Mouse (Mus musculus): Measurements from ENCODE around the gene Scn1b. TPM values are rescaled to one million over a fixed set of nuclear protein-coding genes. Genes with fewer than 3 reads are reported as not detected.

The Scn1b gene
- total RNA-seq, 2 experiments from 2014 or later = 430 to 445 TPM

DNA sequence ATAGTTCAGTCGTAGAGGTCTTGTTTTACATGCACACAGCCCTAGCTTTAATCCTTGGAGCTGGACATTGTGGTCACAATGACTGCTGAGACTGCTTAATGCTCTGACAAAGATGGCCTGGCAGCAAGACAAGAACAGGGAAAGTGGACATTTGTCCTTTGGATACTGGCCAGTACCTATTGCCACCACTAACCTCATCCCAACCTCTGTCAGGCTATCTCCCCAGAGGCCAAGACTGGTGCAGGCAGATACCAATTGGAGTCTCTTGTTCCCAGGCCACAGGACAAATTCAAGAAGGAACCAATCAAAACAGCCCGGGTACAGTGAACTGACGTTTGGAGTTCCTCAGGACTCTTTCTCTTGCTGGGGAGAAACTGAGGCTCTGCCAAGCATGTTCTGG, 38.6 kb downstream of the Scn1b start:
- DNase-seq (ENCODE audit: low spot score in 2 of 2) = no peak

- DNase-seq (ENCODE audit: low spot score in 2 of 2) = no peak
Measured at GRCm38 (mm10) chr7:31087262-31087661, 39.5 kb downstream of the Scn1b start.

- no peak for DNase-seq (ENCODE audit: low spot score in 2 of 2)
Measured at GRCm38 (mm10) chr7:31086175-31086755, 40.5 kb downstream of the Scn1b start.

DNA sequence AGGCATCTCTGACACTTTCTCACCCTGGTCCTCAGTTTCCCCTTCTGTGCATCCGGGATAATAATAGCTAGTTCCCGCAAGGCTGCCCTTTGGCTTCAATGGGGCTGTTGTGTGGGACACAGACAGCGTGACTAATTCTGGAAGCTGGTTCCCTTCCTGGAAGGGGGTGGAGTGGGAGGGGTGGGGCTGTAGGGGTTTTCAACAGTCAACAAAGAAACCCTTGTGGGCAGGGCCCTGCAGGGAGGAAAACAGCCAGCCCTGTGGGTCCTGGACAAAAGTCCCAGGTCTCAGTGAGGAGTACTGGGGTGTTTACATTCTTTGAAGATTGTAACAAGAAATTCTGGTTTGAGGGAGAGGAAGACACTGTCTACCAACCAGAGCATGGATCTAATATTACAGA, 41.6 kb downstream of the Scn1b start:
- peak in 1 of 2 experiments; percentile 49 for DNase-seq (ENCODE audit: low spot score in 2 of 2)

DNA sequence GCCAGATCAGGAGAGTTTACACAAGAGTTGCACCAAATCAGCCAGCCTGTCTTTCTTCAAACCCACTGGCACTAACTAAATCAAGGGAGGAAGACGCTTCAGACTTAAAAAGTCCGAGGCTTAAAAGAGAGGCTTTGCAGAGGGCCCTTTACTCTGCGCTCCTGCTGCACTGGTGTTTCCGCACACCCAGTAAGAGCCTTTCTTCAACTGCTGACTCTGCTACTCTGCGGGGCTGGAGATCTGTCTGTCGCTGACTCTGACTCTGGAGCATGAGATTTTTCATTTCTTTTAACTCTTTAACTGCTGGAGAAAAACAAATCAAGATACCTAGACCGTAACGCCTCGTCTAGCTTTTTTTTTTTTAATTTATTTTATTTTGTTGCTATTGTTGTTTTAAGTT, 42.7 kb downstream of the Scn1b start:
- DNase-seq (ENCODE audit: low spot score in 2 of 2) = no peak

DNA sequence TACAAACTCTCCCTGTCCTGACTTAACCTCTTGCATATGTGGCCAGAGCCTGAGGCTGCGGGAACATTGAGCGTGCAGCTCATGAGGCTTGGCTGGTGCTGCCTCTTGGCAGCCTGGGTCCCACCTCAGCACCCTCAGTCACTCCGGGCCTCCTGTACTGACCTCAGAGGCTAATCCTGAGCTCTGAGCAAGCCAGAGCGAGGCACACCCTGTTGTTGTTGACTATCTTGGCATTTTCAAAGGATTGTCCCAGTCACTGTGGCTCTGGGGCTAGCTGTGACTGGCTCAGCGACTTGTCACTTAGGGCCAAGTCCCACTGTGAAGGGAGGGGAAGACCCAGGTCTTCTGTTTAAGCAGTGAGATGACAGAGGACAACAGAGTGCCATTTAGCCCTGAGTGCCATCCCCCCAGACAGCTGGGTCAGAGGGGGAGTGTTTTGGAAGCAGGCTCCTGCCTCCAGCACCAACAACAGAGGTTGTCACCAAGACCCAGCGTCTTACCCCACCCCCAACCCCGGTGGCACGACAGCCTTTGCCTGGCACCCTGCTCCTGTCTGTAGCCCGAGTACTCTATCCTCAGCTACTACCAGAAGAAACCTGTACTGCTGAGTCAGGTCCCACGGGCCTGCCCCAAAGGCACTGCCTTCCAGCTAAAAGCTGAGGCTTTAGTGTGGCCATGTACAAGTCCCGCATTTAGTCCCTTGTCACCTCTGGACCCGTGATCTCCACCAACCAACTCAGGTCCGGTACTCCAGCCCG, 43.8 kb downstream of the Scn1b start:
- peak; percentile 54 for DNase-seq (ENCODE audit: low spot score in 2 of 2)

DNA sequence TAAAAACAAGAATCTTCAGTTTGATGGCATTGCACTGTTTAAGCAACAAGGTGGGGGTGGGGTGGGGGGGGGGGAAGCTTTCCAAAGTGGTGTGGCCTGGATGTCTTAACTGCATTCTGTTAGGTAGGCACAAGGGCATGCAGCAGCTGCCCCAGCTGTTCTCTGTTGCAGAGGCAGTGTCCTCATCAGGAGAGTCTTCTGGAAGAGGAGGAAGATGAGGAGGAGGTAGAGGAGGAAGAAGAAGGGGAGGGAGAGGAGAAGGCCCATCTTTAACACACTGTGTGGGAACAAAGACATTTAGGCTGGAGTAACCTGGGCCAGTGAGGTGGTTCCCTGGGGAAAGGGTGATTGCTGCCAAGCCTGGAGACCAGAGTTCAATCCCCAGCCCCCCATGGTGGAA, 44.7 kb downstream of the Scn1b start:
- DNase-seq (ENCODE audit: low spot score in 2 of 2) = no peak

DNA sequence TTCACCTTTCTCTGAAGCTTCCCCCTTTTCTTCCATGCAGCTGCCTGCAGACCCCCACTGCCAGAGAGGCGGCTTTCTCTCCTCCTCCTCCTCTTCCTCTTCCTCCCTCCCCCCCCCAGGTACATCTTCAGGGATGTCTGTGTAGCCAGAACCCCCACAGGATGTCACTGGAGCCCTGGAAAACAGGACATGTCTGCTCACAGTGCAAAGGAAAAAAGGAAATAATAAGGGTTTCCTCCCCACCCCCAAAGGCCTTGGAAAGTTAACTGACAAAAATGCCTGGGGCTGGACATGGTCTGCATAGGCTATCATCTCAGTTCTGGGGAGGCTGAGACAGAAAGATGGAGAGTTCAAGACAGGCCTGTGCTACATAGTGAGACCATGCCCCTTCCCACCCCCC, 45.7 kb downstream of the Scn1b start:
- no peak for DNase-seq (ENCODE audit: low spot score in 2 of 2)

DNA sequence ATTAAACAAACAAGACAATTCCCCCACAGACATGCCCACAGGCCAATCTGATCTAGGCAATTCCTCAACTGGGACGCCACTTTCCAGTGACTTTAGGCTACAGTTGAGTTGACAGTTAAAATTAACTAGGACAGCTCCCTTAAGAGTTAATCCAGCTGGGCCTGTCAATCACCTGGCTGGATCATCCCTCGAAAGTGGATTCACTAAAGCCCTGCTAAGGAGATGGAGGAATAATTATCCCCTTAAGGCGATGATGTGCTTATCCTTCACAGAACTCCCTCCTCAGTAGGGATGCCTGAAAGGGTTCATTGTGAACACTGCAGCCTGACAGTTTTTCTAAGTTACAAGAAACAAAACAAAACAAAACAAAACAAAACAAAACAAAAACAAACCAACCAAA, 46.2 kb downstream of the Scn1b start:
- DNase-seq (ENCODE audit: low spot score in 2 of 2) = no peak

DNA sequence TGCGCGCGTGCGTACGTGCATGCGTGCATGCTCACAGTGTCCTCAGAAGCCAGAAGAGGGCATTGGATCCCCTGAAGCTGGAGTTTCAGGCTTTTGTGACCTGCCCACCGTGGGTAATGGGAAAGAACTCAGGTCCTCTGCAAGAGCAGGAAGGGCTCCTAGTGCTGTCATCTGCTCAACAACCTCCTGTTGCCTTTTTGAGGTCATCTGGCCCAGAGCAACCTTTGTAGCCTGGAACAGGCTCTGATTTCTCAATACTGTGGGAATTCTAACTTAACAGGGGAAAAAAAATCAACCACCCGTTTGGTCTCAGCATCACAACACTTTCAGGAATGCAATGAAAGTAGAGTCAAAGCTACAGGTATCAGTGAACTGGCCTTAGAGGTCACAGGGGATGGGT, 47.1 kb downstream of the Scn1b start:
- DNase-seq (ENCODE audit: low spot score in 2 of 2) = no peak

DNA sequence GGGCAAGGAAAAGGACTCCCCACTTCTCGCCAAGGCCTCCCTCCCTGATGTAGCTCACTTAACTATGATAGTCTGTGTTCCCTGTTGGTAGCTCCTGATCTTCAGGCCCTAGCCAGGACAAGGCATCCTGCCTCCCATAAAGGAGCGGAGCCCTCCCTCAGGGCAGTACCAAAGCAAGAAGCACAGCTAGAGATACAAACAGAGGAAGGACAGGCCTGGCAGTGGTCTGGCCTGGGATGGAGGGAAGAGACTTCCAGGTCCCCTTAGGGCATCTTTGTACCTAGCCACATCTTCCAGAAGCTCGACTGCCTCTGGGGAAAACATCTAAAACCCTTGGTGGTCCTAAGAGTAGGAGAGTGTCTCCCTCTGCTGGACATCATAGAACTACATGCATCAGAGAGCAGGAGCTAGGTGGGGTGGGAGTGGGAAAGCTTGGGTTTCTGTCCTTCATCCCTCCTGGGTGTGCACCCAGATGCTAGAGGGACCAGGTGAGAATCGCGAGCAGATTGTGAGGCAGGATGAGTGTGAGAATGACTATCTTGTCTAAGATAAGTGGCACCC, 48.8 kb downstream of the Scn1b start:
- peak; percentile 71 to 80 for DNase-seq (ENCODE audit: low spot score in 2 of 2)

GRCm38 (mm10) chr7:31077470-31077869, 49.3 kb downstream of the Scn1b start:
- peak in 1 of 2 experiments; percentile 55 for DNase-seq (ENCODE audit: low spot score in 2 of 2)

GRCm38 (mm10) chr7:31076492-31076891, 50.3 kb downstream of the Scn1b start, which contains the start of gene Fxyd3:
Gene Fxyd3, minus strand, starts transcription at chr7:31076704.
- no peak for DNase-seq (ENCODE audit: low spot score in 2 of 2)

DNA sequence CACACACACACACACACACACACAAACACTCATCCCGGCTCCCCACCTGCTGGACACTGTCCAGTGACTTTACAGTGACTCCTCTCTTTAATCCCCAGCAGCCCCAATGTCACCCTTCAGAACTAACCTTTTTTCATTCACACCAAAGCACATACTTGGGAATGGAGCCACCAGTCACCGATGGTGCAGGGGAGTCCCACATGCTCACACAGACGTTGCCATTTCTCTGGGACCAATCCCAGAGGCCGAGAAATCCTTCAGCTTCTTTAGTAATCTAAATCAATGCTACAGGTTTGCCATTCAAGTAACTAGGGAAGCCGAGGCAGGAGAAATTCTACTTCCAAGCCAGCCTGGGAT, 52.1 kb downstream of the Scn1b start:
- DNase-seq (ENCODE audit: low spot score in 2 of 2) = peak in 1 of 2 experiments; percentile 74

- DNase-seq (ENCODE audit: low spot score in 2 of 2) = peak in 1 of 2 experiments; percentile 31
Measured at GRCm38 (mm10) chr7:31074061-31074712, 52.6 kb downstream of the Scn1b start.

GRCm38 (mm10) chr7:31073546-31073945, 53.3 kb downstream of the Scn1b start:
- DNase-seq (ENCODE audit: low spot score in 2 of 2) = no peak

- DNase-seq (ENCODE audit: low spot score in 2 of 2) = no peak
Measured at GRCm38 (mm10) chr7:31072326-31072725, 54.5 kb downstream of the Scn1b start.

DNA sequence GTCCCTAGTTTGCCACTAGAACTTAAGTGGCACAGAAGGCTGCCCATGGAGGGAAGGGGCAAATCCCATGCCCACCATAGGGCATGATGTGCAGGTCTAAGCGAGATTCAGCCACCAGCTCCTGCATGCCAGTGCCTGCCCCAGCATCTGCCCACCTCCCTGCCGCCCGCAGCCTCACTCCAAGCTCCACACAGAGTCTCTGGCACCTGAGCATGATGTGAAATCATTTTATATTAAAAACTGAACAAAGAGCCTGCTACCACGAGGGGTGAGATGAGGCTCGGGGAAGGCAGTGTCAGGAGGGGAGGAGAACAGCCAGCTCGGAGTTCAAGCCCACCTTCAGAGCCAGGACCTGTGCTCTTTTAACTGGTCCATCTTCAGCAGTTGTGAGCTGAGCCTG, 56.5 kb downstream of the Scn1b start:
- DNase-seq (ENCODE audit: low spot score in 2 of 2) = no peak

- DNase-seq (ENCODE audit: low spot score in 2 of 2) = no peak
Measured at GRCm38 (mm10) chr7:31069491-31069890, 57.3 kb downstream of the Scn1b start.

- DNase-seq (ENCODE audit: low spot score in 2 of 2) = peak in 1 of 2 experiments; percentile 40
Measured at GRCm38 (mm10) chr7:31067836-31068235, 59.0 kb downstream of the Scn1b start.
